Mouse (Mus musculus) spleen, adult 12 weeks (tissue): Measurements from ENCODE around the gene Cep295.
A peak's percentile ranks its signal among the peaks of the same experiment; 100 is the strongest.
"Not testable (repeated sequence)": the region's sequence is repeated elsewhere in the genome, so short reads cannot be mapped to it uniquely, and the experiment has no call there.

ENCODE experiments used
- DNase-seq: peaks from one replicate; pipeline ENCODE4 v3.0.0; 2022; ENCODE audit warnings: low spot score

Gene Cep295

DNA sequence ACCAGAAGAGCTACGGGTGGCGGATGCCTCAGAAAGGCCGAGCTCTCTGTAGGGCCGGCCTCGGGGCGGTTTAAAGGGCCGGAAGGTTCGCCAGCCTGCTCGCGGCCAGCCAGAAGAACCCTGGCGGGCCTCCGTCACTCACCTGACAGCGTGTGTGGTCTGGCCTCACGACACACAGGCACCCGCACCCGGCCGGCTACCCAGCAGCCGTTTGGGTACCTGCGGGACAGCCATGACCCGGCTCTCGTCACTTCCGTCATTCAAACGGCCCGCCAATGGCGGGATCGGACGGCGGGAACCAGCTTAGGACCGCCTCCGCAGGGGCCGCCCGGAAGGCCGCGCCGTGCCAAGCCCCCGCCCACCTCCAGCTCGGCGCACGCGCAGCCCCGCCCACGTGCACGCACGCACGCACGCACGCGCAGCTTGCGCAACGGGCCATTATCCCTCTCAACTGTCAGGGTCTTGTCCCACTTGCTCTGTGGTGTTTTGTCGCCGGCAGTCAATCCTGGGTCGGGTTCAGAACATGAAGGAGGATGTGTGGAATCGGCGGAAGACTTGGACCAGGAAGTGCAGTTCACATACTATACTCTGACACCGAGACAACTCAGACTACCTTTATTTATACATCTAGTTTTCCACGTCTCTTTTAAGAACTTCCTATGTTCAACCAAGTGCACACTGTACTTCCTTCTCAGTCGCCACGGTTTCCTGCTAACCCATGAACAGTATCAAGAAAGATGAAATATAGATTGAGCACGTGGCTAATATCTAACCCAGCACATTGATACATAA lies at the start of gene Cep295:
TSS of gene Cep295 (minus strand) at position 305 of the 792 bp plus-strand sequence.
- DNase-seq, result peak; percentile 95

DNA sequence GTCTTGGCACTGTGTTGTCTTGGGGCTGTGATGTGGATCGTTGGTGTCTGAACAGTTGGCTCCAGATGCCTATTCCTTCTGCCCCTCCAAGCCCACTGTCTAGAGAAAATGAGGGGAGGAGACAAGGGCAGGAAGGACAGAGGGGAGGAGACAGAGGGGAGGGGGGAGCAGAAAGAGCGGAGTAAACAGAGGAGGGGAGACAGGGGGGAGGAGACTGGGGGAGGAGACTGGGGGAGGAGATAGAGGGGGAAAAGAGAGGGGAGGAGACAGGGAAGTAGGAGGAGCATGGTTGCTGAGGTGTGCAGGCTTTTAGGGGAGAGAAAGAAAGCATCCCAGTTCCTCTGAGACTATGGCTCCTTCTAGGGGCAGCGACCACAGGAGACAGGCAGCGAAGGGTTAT lies 40.0 kb upstream of the Cep295 start:
- no peak for DNase-seq

DNA sequence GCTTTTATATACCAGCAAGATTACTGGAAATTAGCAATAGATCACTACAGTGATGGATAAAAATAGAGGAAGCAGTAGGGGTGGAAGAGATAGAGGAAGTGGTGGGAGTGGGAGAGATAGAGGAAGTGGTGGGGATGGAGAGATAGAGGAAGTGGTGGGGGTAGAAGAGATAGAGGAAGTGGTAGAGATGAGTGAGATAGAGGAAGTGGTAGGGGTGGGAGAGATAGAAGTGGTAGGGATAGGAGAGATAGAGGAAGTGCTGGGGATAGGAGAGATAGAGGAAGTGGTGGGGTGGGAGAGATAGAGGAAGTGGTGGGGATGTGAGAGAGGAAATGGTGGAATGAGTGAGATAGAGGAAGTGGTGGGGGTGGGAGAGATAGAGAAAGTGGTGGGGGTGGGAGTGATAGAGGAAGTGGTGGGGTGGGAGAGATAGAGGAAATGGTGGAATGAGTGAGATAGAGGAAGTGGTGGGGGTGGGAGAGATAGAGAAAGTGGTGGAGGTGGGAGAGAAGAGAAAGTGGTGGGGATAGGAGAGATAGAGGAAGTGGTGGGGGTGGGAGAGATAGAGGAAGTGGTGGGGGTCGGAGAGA lies 37.9 kb upstream of the Cep295 start:
- DNase-seq, result no peak

DNA sequence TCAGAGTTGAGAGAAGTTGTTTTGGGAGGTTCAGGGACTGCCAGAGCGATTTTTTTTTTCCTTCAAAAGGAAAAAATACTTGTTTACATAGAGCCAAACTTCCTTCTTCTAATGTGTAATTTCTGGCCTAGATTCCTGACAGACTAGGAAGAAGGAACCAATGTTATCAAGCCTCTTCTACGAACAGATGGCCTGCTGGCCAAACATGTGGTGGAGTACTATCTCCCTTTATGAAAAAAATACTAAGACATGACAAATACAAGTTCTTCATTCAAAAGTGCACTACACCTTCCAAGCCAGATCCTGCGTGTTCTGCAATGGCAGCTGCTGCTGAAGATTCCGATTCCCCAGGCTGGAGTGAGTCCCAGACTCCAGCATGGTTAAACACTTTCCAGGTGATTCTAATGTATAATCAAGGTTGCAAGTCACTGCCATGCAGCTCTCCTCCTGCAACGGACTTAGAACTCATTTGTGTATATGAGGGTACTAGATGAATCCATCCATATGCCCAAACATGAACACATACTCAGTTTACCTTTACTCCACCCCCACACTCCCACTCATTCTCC lies 29.6 kb upstream of the Cep295 start:
- DNase-seq, result no peak

DNA sequence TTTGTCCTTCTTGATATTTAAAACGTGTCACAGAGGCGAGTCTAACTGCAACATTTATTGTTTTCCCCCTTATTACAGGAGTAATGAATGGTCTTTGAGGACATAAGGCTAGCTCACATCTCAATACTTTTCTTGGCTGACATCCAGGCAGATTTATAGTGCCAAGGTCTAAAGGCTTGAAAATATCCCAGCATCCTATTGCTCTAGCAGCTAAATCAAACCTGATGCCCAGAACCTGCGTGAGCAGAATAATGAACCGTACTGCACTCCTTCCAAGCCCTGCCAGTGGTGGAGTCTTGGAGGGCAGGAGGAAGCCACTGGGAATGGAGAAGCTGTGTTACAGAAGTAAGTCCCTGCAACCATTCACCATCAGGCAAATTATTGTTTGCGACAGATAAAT lies 26.7 kb upstream of the Cep295 start:
- DNase-seq, result no peak

DNA sequence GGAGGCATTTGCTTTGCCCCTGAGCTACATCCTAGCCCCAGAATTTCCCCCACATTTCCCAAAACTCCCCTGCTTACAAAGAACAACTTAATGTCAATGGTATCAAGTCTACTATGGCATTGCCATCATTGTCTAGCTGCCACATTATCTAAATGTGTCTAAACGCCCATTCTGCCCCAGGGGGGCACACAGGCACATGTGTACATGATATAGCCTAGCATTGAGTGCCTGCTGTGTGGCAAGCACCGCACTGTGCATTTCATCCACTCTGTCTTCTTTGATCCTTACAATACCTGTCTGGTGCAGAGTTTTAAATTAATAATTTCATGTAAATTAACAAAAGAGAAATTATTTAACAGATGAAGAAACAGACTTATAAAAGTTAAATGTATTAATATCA lies 8.7 kb upstream of the Cep295 start:
- DNase-seq, result no peak

DNA sequence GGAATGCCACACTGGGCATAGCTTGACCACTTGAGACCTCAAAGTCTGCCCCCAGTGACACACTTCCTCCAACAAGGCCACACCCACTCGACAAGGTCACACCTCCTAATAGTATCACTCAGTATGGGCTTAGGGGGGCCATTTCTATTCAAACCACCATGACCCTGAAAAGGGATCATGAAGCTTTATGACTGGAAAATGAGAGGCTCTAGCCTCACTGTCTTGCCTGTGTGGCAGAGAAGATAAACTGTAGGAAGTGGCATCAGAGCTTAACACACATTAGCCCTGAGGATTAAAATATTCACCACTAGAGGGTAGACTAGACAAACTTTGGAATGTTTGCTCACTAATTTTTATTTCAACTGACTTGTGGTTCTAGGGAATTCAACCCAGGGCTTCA lies 8.3 kb upstream of the Cep295 start:
- no peak for DNase-seq

DNA sequence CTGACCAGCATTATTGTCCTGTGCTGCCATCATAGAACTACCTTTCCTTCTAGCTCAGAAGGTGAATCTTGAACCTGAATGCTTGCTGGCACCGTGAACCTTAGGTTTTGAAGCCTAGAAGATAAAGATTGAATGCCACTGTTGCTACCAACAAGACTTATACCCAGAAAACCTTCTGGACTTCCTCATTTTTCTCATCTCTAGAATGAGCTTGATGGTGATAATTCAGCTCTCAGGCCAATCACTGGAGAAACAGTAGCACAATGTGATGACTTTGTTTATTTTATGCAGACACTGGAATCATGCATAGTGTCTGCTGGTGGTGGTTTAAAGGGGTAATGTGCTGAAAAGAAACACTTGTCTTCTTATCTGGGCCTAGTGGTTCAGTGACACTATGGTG lies 7.3 kb upstream of the Cep295 start:
- DNase-seq, result no peak

DNA sequence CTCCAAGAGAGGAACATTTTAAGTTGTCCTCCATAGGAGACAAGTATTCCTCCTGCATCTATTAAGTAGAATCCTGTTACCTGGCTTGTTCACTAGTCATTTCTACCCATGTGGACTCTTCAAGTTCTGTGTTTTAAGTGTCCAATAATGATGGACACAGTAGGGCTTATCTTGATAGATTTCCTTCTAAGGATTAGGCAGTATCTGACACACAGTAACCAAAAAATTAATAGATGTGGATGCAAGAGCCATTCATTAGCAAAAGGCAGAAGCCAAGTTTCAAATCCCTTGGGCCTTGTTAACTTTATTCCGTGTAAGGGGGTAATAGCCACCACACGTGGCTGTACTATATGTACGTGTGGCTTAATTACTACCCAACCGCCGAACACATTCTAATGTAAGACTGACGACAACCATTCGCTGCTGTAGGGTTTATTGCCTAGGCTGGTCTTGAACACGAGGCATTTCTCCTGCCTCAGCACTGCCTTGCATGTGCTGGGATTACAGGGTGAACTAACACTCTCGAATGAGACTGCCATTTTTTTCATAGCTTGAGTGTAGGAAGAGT lies 588 bp downstream of the Cep295 start:
- DNase-seq, result no peak

DNA sequence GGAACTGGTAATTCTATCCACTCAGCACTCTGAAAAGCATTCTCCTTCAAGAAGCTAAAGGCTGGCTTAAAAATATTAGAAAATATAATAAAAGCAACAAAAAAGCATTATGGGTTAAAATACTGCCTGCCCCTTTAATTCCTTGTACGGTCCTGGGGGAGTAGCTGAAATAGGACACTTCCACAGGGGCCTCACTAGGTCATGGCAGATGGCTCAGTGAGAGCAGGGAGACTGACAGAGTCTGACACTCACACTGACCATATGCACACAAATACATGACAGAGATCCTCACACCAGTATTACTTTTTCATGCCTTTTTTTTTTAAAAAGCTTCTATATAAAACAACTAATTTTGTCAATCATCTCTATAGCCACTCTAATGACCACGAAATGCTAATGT lies 7.7 kb downstream of the Cep295 start:
- DNase-seq, result no peak

DNA sequence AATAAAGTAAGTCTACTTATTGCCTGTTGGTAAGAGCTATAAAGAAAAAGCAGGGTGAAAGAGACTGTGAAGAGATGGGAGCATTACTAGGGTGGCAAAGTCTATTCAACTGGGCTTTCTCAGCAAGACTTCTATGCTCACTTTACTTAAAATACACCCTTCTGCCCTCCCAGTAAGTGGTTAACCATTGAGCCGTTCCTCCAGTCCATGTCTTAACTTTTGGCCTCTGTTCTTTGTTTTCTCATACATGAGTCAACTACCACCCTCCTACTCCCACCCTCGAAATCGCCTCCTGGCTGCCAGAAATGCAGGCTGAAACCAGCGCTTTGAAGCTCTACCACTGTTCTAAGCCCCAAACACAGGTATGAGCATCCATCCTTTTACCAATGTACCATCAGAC lies 19.8 kb downstream of the Cep295 start:
- no peak for DNase-seq

DNA sequence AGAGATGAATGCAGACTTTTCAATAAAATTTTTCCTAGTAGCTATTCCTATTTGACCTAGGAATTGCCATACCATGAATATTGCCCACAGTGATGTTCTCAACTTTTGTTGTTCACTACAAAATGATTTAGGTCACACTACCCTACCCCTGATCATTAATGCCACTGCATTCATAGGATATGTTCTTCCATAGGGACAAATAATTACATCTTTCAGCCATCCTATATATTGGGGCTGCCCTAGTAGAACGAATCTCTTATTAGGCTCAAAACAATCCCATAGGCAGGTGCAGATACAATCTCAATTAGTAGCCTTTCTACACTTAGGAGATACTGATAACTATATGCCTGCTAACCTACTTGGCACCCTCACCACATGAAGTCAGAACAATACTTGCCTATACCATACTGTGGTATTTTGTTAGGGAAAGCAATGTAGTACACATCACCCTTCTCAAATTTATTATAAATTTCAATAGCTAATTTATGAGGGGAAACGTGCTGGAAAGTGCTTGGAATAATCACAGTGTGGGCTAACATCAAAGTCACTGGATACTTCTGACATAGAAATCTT lies 39.3 kb downstream of the Cep295 start:
- DNase-seq, result no peak

DNA sequence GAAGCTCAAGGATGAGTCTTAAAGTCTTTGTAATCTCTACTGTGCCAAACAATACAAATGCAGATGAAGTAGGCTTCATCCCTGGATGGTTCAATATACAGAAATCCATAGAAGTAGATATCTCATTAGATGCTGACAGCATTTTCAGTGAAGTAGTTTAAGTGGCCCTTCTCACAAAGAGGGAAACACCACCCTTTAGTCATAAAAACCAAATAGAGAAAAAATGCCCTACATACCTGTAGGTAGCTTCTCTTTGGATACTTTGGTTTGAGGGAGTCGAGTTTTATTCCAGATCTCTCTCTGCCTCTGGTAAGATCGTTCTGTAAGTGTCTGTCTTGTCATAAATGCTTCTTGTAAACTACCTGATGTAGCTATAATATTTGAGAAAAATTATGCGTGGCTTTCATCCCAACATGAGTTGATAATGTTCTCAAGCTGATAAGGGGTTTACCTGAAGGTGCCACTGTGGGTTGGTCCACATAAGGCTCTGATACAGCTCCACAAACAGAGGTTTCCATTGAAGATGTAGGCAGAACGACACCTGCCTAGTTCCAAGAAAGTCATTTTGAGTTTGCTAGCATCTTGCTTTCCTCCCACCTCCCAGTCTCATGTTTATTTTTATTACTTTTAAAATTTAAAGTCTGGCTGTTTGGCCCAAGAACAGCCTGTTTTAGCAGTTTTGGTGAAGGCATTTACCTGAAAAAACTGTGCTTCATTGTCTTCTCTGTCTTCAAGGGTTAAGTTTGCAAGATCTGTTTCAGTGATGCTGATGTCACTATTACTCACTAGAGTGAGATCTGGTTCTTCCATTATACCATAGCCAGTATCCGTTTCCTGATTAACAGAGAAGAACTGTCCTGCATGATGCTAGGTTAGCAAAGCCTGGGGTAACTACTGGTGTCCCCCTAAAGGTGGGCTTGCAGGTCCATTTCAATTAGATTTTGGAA lies 40.1 kb downstream of the Cep295 start:
- DNase-seq, result no peak

DNA sequence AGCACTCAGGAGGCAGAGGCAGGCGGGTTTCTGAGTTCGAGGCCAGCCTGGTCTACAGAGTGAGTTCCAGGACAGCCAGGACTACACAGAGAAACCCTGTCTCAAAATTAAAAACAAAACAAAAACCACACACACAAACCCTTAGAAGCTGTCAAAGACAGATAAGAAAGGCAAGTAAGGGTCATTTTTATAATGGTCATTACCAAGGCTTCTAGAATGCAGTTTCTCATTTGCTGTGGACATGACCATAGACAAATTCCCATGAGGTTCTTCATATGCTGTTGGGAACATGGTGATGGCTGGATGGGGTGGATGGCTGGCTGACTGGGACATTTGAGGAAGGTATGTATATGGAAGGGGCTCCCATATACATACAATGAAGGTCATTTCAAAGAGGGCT lies 41.3 kb downstream of the Cep295 start:
- not testable (repeated sequence) for DNase-seq

DNA sequence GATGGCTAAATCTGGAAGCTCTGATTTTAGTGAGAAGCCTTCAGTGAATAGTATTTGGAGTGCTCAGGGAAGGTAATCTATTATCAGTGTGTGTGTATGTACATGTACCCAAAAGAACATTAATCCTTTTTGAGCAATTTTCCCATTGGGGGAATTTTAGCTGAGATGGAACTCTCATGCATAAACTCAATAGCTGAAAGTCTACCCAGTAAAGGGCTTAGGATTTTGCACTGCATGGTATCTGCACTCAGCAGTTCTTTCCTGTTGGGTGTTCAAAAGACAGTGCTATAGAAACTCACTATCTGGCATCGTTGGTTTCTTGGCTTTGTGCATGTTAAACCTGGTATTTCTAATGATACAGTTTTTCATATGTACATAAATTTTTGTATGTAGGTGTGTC lies 43.0 kb downstream of the Cep295 start:
- no peak for DNase-seq

DNA sequence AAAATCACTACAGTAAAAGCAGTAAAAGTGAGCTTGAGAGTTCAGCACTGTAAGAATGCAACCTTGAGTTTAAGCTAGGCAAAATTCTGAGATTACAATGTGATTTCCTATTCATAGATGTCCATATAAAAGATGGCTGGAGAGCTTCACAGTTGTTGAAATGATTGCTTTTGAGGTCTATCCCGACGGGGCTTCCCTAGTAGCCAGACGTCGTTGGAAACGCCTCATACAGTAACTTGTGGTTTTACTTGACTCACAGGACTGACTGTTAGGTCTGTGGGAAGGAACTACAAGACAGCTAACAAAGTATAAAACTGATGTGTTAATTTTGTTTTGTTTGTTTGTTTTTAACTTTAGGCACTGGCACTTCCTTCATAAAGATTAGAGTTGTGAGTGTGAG lies 44.0 kb downstream of the Cep295 start:
- no peak for DNase-seq

DNA sequence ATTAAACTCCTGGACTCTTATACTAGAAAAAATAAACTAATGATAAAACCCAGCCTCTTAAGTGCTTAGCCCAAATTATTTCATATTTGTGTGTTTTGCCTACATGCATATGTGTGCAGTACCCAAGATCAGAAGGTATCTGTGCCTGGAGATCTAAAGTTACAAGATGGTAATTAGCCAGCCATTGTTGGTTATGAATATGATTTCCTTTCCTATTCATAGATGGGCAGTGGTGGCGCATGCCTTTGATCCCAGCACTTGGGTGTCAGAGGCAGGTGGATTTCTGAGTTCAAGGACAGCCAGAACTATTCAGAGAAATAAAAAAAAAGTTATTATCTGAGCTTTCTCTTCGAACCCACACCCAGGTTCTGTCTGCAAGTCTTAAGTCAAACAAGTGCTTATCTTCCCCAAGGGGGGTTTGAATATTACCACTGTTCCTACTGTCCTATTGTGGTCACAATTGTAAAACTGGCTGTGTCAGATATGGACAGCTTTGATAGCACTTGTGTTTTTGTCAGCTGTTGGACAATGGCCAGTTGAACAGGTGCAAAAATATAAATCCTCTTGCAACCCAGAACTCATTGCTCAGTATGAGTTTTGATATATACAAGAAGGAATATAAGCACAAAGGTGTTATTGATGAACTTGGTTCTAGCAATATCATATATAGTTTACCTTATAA lies 45.4 kb downstream of the Cep295 start:
- DNase-seq, result no peak

DNA sequence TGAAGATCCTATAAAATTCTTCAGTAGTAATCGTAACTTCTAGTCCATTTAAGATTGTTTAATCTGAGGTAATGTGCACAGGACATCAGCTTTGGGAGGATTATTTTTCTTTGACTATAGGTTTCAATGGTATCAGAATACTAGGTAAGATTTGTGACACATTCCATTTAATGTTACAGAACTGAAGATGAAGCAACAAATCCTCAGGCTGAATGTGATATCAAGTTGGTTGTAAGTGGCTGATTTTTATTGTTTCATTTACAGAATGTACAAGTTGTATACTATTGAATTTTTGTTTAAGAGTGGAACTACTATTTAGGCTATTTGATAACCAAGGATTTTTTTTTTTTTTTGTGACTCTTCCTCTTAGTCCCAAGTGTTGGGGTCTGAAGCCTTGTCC lies 47.4 kb downstream of the Cep295 start:
- DNase-seq, result no peak

DNA sequence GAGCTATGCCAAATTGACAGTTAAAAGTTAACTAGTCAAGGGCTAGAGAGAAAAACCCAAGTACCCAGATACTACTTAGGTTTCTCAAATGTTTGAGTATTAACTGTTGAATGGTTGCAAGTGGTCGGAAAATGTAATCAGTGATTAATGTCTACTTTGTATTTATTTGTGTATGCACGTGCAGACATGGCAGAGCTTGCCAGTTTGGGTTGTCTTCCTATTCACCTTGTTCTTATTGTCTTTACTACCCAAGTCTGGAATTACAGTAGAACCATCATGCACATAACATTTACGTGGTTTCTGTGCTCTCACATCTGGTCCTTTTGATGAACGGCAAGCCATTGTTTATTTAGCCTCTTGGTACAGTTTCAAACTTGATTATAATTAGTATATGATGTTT lies 48.2 kb downstream of the Cep295 start:
- no peak for DNase-seq

DNA sequence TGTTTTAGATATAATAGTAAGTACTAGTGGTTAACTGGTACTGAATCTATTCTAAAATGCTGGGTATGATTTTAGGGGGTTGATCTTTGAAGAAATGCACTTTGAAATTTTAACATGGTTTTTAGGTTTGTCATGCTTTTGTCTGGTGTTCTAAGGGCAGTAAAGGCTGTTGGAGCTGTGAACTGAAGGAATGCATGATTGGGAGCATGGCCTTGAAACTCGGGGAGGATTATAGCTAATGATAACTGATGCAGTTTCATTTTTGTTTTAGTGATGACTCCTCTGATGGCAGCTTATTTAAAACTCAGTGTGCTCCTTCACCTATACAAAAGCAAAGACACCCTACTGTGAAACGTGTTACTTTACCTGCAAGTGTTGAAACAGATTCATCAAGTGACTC lies 49.3 kb downstream of the Cep295 start:
- DNase-seq, result no peak

DNA sequence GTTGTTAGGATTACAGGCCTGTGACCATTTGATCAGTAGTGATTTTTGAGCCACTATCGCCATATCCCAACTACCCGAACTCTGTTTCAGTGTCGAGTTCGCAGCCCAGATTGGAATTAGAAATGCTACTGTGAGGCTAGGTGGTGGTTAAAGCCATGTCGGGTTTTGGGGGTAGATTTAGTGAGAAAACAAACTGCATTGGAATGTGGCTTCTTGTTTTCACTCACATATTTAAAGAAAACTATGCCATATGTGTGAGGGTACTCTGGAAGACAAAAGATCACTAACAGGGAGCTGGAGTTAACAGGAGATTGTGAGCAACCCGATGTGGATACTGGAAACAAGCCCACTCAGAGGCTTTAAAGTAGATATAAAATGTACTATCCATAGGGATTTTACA lies 50.3 kb downstream of the Cep295 start:
- no peak for DNase-seq
